Mouse (Mus musculus) spleen, embryonic (tissue): ENCODE measurements at regions not wholly inside any gene's neighbourhood (a gene's known extent, or its start where the extent isn't known, plus 50 kb on each side); places are given as distances from the start of the nearest gene placed in this dataset.

Source experiments
- CTCF ChIA-PET: fragments of 350-600 bp; sonication (Branson Sonifier 250); formaldehyde crosslinking; loops from one replicate; lab custom pipeline; 2022; lab: Charles Lee

DNA sequence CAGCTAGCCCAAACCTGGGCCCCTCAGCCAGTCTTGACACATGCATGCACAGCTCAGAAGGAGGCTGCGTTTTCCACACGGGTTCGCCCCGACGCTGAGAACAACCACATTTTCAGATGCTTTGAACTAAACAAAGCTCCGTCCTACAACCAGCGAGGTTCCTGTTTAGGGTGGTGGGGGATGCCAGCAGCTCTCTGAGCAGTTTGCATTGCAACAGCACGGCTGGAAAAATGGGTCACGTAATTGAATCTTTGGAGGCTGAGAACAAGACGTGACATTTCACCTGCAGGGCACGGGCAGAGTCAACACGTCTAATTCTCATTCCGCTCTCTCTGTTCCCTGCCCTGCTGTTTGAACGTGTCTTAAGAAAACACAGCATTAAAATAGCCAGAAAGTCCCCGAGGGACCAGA, 119.2 kb downstream of the Syk start:
- CTCF ChIA-PET, result interaction anchor here (1.2 kb wide), 1 partner anchor 9 kb away, joined by 4 read pairs; no protein-coding TSS in a partner anchor

GRCm38 (mm10) chr13:52703401-52704164, 120.6 kb downstream of the Syk start:
- CTCF ChIA-PET, result interaction anchor here (1.2 kb wide), 1 partner anchor 8 kb away, joined by 4 read pairs; no protein-coding TSS in a partner anchor

DNA sequence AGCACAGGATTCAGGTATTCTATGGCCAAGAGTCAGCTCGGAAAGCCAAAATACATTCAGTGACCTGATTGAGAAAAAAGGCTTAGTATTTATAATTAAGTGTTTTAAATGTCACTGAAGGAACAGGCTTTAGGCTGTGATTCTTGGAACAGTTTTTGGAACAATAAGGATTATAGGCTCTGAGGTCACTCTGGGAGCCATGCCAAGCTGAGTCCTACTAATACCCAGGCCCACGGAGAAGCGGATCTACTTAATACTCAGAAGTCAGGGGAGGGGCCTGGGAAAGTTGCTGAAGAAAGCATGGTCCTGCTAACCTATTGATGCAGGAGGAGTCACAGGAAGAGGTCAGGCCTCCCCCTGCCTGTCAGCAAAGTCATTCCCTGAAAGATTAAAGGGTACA, 121.7 kb downstream of the Syk start:
- CTCF ChIA-PET, result interaction anchor here (0.6 kb wide), 1 partner anchor 192 kb away, joined by 5 read pairs; no protein-coding TSS in a partner anchor

- CTCF ChIA-PET, result no interaction called here
Observed at GRCm38 (mm10) chr13:52709580-52709979, 126.6 kb downstream of the Syk start.

- CTCF ChIA-PET, result interaction anchor here (1.1 to 1.3 kb wide), 2 partner anchors 9 to 272 kb away, joined by 4 to 8 read pairs; no protein-coding TSS in a partner anchor
Observed at GRCm38 (mm10) chr13:52711713-52712369, 128.9 kb downstream of the Syk start.

DNA sequence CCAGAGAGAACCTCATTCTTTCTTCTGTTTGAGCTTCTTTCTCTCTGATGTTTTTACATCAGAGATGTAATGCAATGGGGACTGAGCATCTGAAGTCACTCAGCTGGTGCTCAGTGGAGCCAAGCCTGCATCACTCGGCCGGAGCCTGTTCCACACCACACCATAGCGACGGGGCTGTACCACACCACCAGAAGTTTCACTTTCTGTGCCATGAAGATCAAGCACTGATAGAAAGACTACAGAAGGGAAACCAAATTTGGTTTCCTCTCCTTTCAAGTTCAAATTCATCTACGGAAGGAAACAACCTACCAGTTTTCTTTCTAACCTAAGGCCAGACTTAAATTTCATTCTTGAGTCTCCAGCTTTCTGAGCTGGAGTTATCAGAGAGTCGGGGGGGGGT, 138.5 kb downstream of the Syk start:
- CTCF ChIA-PET, result no interaction called here

DNA sequence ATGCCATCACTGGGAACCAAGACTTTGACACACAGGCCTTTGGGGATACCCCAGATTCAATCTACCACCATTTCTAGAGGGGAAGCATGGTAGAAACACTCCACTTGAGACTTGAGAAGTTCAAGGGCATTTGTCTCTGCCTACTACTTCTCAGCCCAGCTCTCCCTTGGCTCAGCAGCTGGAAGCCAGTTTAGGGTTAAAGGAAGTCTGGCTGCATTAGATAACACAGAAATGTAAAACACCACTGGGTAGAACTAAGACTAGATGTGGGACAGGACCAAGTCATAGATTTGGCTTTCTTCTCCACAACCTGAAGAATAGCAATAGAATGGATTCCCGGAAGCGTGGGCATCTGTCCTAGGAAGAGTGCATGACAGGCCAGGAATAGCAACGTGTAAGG, 139.7 kb downstream of the Syk start:
- CTCF ChIA-PET, result no interaction called here

DNA sequence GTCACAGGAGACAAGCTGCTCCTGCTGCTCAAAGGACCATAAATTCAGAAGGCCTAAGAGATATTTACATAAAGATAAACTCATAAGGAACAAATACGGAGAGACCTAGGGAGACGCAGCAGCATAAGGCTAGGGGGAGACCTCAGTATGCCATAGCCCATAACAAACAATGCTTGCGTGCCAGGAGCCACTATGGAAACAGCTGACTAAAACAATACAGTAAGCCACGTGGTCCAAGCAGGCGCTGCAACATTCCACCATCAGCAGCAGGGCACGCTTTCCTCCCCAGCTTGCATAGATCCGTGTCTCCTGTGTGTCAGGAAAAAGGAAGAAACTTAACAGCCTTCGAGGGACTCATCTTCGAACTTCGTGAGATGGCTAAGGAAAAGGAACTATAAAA, 143.1 kb downstream of the Syk start:
- CTCF ChIA-PET, result interaction anchor here (0.7 kb wide), 1 partner anchor 20 kb away, joined by 3 read pairs; no protein-coding TSS in a partner anchor

GRCm38 (mm10) chr13:52726525-52726924, 143.6 kb downstream of the Syk start:
- CTCF ChIA-PET, result no interaction called here

GRCm38 (mm10) chr13:52735453-52735933, 152.5 kb downstream of the Syk start:
- CTCF ChIA-PET, result no interaction called here

GRCm38 (mm10) chr13:52735934-52736523, 153.1 kb downstream of the Syk start:
- CTCF ChIA-PET, result no interaction called here

DNA sequence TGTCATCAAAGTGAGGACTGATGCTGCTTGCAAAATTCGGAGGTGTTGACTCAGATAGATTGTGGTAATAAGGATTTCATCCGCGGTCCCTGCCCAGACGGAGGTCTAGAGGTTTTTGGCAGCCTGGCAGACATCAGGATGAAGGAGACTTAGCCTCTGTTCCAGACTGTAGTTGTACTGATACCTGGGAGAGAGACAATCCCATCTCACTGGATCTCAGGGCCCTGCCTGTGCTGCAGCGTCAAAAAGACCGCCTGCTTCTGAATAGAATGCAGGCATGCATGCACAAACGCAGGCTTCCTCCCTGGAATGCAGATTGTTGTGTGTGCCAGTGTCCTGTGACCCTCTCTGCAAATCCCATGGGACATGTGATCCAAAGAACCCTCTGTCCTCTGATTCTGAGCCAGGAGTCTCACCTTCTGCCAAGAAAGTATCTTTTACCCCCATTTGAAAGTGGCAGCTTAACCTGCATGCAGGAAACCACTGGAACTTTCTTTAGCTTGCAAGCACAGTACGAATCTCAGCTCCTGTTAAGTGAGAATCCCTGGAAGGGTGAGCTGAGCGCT, 155.2 kb downstream of the Syk start:
- CTCF ChIA-PET, result interaction anchor here (0.6 kb wide), 1 partner anchor 587 kb away, joined by 3 read pairs; no protein-coding TSS in a partner anchor

DNA sequence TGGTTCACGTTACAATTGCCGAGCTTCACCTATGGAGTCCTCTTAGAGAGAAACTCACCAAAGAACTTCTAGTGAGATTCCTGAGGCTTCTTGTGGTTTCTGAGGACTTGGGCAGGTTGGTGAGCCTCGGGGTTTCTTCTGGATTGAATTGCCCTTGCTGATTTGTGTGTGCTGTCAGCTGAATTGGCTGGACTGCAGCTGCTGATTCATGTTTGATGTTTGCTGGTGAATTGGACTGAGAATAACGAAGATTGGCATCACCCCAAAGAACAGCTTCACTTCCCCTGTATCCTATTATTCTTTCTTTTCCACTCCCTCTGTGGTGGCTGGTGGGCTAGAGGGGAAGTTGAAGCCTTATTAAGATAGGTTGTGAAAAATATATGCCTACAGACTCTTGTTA, 158.4 kb downstream of the Syk start:
- CTCF ChIA-PET, result no interaction called here

GRCm38 (mm10) chr13:52756005-52756404, 173.0 kb downstream of the Syk start:
- CTCF ChIA-PET, result no interaction called here

- CTCF ChIA-PET, result interaction anchor here (0.6 kb wide), 2 partner anchors 10 to 22 kb away, joined by 3 to 9 read pairs; no protein-coding TSS in a partner anchor
Observed at GRCm38 (mm10) chr13:52765508-52766181, 163.8 kb downstream of the Auh start.

DNA sequence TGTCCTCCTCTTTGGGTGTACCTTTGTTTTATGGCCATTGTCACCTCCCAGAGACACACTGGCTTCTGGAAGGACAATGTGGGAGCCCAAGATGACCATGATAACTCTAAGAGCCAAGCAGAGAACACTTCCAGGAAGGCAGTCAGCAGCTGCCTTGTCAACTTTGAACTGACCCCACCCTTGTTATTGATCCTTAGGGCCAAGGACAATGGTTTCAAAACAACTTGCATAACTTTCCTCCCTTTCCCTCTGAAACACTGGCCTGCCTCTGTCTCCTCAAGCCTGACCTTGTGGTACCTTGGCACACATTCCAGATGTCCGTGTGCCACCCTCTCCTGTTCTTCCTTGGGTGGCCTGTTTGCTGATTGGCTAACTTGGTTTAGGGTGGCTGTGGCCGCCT, 163.2 kb downstream of the Auh start:
- CTCF ChIA-PET, result no interaction called here

GRCm38 (mm10) chr13:52769956-52770355, 159.5 kb downstream of the Auh start:
- CTCF ChIA-PET, result no interaction called here

DNA sequence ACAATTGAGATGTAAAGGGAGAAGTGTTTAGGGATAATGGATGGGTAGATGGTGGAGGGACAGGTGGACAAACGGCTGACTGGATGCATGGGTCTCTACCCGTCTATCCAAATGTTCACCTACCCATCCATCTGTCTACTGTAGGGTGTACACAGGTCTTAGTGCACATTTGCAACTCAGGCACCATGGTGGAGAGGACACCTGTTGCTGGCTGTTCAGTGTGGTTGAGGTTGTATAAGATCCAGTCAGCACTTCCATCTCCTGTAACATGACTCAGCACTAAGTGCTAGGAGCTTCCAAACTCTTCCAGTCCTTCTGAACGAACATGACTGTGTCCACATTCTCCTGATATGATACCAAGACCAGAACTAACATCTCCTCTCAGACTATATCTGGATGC, 158.0 kb downstream of the Auh start:
- CTCF ChIA-PET, result no interaction called here

DNA sequence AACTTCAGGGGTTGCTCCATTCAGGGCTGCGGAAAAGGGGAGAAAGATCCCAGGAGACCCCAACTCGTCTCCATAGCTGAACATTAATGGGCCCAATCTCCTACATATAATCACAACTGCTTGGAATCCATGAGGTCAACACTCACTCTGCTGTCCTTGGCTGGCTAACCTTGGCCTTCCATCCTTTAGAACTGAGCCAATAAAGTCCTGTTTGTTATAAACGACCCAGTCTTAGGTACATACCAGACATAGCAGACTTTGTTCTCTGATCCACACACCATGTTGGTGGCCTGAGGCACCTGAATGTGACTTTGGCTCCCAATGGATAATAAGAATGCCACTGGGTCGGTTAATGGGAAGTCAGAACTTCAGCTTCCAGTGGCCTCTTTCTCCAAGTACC, 157.4 kb downstream of the Auh start:
- CTCF ChIA-PET, result interaction anchor here (0.7 kb wide), 1 partner anchor 128 kb away, joined by 3 read pairs; no protein-coding TSS in a partner anchor

DNA sequence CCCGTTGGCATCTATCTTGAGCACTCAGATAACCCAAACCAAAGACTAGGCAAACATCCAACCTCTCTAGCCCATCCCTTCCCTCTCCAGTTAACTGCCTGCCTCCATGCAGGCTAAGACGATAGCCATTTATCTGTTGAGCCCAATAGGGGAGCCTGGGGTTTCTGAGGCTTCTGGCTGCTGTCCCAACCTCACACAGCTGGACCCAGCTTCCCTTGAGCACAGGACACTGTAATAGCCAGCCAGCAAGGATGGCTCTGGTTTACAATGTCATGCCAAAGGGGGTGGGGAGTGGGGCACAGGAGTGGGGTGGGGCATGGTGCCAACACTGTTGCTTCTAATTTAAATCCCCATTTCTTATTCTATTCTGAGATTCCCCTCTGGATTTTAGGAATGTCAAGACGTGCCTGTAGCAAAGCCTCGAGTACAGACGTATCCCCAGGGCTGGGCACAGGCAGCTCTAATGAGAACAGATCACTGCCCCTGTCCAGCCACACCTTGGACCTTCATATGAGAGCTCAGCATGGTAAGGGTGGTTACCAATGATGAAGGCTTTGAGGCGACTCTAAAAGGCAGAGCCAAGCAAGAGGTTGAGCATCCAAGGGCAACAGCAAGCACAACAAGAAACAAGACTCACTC, 152.0 kb downstream of the Auh start:
- CTCF ChIA-PET, result no interaction called here

DNA sequence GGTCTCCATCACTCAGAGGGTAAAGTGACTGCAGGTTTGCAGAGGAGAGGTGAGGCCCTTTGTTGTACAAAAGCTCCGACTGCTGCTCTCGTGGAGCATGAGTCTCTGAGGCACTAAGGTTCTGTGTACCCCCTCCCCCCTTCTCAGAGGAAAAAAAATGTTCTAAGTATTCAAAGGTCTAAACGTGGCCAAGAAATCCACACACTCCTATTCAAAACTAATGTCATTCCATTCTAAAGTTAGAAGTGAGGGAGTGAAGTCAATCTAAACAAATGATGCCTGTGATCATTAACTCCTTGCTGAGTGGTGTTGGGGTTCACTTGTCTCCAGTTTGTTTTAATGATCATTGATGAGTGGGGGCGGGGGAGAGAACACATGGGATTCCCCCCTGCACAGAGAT, 150.6 kb downstream of the Auh start:
- CTCF ChIA-PET, result no interaction called here
